Mouse (Mus musculus) heart, adult 9 months (tissue): ENCODE data around the gene Rfx3.
A peak's percentile ranks its signal among the peaks of the same experiment; 100 is the strongest.

ENCODE experiments used
- DNase-seq, 2 experiments: peaks; one replicate each; pipeline ENCODE4 v3.0.0; 2022; ENCODE audit warnings: low spot score in 2 of 2

The Rfx3 gene

GRCm38 (mm10) chr19:28010471-28011395 is at the start of gene Rfx3:
Gene Rfx3 (minus strand): TSS chr19:28011166.
- peak; percentile 32 to 75 for DNase-seq

- DNase-seq, result no peak
These were observed 41.1 kb upstream of the Rfx3 start for GRCm38 (mm10) chr19:28052058-28052457.

- DNase-seq, result no peak
These were observed 40.6 kb upstream of the Rfx3 start for GRCm38 (mm10) chr19:28051571-28051970.

DNA sequence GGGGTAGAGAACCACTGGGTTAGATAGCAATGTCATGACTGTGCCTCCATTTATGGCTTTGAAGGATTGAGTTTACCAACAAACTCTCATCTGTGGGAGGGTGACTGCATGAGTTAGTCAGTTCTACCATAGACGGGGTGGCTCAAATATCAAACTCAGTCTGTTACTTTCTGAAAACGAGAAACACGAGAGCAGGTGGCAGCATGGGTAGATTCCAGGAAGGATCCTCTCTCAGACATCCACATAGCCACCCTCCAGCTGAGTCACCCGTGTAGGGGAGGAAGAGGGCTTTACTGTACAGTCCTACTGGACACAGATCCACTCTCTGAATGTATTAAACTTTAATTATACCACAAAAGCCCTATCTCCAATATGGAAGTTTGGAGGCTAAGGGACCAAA is 38.3 kb upstream of the Rfx3 start:
- DNase-seq, result no peak

- no peak for DNase-seq
These were observed 35.8 kb upstream of the Rfx3 start for GRCm38 (mm10) chr19:28046806-28047205.

GRCm38 (mm10) chr19:28044950-28045349 is 34.0 kb upstream of the Rfx3 start:
- DNase-seq, result no peak

GRCm38 (mm10) chr19:28011718-28012499 is 943 bp upstream of the Rfx3 start:
- DNase-seq, result peak; percentile 75 to 80

- peak; percentile 91 to 93 for DNase-seq
These were observed 391 bp upstream of the Rfx3 start for GRCm38 (mm10) chr19:28011396-28011717.

DNA sequence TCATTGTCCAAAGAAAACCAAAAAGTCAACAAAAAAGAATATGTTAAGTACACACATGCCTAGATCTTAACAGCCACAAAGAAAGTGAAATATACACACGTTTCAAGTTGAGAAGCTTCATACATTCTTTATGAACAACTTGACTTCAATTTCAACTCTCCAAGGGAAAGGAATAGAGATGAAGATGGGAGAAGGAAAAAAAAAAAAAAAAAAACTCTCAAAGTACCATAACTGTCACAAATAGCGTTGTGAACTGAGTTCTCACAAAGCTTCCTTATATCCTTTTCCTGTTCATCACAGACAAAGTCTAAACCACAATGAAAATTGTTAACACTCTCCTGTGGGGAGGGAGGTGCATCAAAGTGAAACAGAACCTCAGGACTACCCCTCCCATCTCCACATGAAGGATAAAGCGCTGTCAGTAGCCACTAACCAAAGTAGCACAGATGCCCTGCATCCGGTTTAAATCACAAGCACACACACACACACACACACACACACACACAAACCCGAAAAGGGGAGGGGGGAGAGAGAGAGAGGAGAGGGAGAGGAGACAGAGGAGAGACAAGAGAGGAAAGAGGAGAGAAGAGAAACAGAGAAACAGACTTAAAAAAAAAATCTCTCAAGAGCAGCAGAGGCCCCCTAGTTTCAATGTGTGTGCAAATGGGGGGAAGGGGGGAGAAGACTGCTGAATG is 1.2 kb downstream of the Rfx3 start:
- peak; percentile 11 to 21 for DNase-seq

GRCm38 (mm10) chr19:28004190-28004589 is 6.8 kb downstream of the Rfx3 start:
- no peak for DNase-seq

- no peak for DNase-seq
These were observed 7.5 kb downstream of the Rfx3 start for GRCm38 (mm10) chr19:28003474-28003873.

GRCm38 (mm10) chr19:28002708-28003107 is 8.3 kb downstream of the Rfx3 start:
- DNase-seq, result no peak

GRCm38 (mm10) chr19:27992800-27993199 is 18.2 kb downstream of the Rfx3 start:
- no peak for DNase-seq

GRCm38 (mm10) chr19:27988746-27989145 is 22.2 kb downstream of the Rfx3 start:
- no peak for DNase-seq

DNA sequence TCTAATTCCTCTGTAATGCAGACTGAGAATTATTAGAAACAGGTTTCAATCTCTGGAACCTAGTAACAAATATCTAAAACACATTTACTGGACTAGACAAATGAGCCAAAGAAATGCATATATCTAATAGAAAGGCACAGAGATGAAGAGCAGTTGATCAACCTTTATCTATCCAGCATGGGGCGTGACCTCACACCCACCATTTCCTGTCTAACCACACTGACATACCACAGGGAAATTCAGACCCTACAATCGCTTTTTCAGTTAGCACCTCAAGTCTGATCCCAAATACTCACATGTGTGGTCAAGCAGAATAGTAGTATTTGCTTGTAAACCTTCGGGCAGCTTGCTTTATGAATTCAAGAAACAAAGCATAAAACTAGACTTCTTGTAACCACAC is 43.4 kb downstream of the Rfx3 start:
- no peak for DNase-seq

DNA sequence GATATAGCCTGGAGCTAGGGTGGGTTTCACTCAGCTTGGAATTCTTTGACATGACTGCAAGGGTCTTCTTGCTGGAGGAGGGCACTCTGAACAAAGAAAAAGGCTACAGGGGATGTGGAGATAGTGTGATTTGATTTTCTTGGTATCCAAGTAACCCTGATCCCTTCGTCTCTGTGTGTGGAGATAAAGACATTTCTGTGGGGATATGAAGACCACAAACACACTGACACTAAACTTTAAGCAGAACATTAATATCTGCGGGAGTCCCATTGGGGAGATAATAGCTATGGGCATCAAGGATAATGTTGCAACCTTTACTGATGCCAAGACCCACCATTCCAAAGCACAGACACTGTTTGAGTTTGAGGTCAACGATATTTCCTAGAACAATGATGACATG is 49.7 kb downstream of the Rfx3 start:
- no peak for DNase-seq

- DNase-seq, result no peak
These were observed 75.5 kb downstream of the Rfx3 start for GRCm38 (mm10) chr19:27935453-27935852.

DNA sequence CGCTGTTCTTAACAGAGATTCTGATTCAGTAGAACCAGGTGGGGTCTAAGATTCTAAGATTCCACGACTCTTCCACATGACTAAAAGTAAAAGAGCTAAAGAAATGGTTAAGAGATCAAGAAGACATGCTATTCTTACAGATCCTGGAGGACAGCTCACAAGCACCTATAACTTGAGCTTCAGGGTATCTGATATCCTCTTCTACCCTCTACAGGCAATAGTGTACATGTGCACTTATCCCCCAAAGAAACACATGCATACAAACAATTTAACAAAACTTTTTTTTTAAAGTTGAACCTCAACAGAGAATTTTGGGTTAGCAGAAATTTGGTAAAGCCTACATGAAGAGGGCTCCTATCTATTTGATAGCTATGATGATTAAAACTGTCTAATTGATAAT is 79.8 kb downstream of the Rfx3 start:
- DNase-seq, result no peak

DNA sequence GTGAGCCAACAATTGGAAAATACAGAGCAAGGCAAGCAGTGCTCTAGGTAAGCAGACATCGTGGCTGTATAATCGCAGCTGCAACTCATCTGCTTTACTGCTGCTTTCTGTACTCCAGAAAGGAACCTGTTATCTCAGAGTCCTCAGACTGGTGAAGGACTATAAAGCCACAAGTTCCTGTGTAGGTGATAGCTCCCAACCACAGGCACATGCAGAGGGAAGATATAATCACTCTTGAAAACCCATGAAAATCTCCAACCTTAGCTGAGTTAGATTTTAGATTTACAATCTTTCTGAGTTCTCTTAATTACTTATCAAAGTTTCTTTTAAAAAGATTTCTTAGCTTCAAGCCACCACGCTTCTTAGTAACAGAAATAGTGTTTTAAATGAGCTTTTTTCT is 84.6 kb downstream of the Rfx3 start:
- no peak for DNase-seq

DNA sequence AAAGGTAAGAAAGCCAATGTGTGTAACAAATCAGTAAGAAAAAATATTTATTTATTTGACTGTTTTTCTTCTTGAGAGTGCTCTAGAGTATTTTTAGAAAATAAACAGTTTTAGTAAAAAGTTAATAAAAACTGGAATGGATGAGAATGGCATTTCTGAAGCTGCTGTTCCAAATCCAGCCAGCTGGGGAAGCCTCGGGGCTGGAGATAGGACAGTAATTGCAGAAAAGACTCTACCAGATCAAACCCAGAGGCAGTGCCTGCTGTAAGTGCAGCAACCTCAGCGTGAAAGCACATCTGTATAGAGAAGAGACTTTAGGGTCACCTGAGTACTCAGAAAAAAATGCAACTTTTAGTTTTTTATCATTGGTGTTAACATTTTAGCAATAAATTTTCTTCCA is 91.9 kb downstream of the Rfx3 start:
- no peak for DNase-seq

DNA sequence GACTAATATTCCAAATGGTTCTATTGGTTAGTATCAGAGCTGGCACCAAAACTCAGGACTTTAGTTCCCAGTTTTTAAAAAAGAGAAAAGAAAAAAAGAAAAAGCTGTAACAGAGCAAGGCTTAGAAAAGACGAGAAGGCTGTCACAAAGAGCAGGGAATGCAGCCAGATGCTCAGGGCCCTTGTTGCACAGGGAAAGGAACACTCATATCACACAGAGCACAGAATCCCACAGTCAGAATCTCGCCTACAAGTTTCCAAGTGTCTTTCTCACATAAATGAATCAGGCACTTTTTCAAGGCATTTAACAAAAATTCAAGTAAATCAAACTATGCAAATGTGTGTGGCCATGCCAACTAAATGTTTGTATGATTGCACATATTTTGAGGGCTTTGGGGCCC is 94.5 kb downstream of the Rfx3 start:
- DNase-seq, result no peak

DNA sequence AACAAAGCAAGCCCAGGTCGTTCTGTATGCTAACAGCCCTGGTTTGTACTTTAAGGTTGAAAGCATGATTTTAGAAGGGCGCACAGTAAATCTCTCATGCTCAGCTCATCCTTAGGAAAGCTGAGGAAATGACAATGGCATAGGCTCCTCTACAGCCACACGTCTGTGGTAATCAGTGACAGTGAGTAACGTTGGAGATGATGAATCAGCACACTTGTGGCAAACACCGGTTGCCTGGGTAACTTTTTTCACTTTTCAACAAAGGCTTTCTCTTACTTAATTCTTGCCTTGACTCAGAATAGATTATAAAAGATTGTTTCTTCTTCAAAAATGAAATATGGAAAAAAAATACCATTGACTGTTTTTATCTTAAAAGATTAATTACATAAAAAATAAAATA is 104.0 kb downstream of the Rfx3 start:
- no peak for DNase-seq
